Mouse (Mus musculus) right cerebral cortex, adult 2 months (tissue): ENCODE measurements around the gene Agbl1.

Experiments used
- DNase-seq, 2 experiments: peaks; one replicate each; pipeline ENCODE4 v3.0.0; 2021 to 2022; ENCODE audit warnings: low spot score in 2 of 2

Agbl1 gene

GRCm38 (mm10) chr7:76392296-76392940 lies 162.7 kb downstream of the Agbl1 start:
- no peak for DNase-seq

GRCm38 (mm10) chr7:76392941-76393817 lies 163.5 kb downstream of the Agbl1 start:
- peak; percentile 87 to 90 for DNase-seq

- no peak for DNase-seq
These were observed 178.4 kb downstream of the Agbl1 start for GRCm38 (mm10) chr7:76407930-76408557.

GRCm38 (mm10) chr7:76409020-76409419 lies 179.3 kb downstream of the Agbl1 start:
- no peak for DNase-seq

- no peak for DNase-seq
These were observed 180.9 kb downstream of the Agbl1 start for GRCm38 (mm10) chr7:76410403-76411180.

GRCm38 (mm10) chr7:76411933-76412587 lies 182.4 kb downstream of the Agbl1 start:
- DNase-seq = no peak

GRCm38 (mm10) chr7:76416084-76416597 lies 186.5 kb downstream of the Agbl1 start:
- no peak for DNase-seq

GRCm38 (mm10) chr7:76438581-76438980 lies 208.9 kb downstream of the Agbl1 start:
- no peak for DNase-seq

GRCm38 (mm10) chr7:76438988-76439387 lies 209.3 kb downstream of the Agbl1 start:
- no peak for DNase-seq

GRCm38 (mm10) chr7:76462361-76463001 lies 232.8 kb downstream of the Agbl1 start:
- no peak for DNase-seq

GRCm38 (mm10) chr7:76466427-76466826 lies 236.7 kb downstream of the Agbl1 start:
- DNase-seq = no peak

GRCm38 (mm10) chr7:76474233-76474632 lies 244.5 kb downstream of the Agbl1 start:
- DNase-seq = no peak

GRCm38 (mm10) chr7:76485546-76485945 lies 255.9 kb downstream of the Agbl1 start:
- DNase-seq = no peak

GRCm38 (mm10) chr7:76487519-76487918 lies 257.8 kb downstream of the Agbl1 start:
- no peak for DNase-seq

GRCm38 (mm10) chr7:76524291-76524690 lies 294.6 kb downstream of the Agbl1 start:
- DNase-seq = no peak

- no peak for DNase-seq
These were observed 316.8 kb downstream of the Agbl1 start for GRCm38 (mm10) chr7:76546456-76546855.

GRCm38 (mm10) chr7:76547313-76547712 lies 317.6 kb downstream of the Agbl1 start:
- no peak for DNase-seq

GRCm38 (mm10) chr7:76551860-76552259 lies 322.2 kb downstream of the Agbl1 start:
- DNase-seq = no peak

- DNase-seq = no peak
These were observed 331.0 kb downstream of the Agbl1 start for GRCm38 (mm10) chr7:76560564-76561258.

GRCm38 (mm10) chr7:76562506-76562905 lies 332.8 kb downstream of the Agbl1 start:
- peak; percentile 26 to 34 for DNase-seq
